Mouse (Mus musculus): Measurements from ENCODE around the gene Ap1g1.

Gene Ap1g1

GRCm38 (mm10) chr8:109780548-109780947 lies 2.2 kb downstream of the Ap1g1 start:
- DNase-seq (ENCODE audit: low read depth), result peak; percentile 15

- DNase-seq (ENCODE audit: low read depth), result no peak
These were observed 12.6 kb downstream of the Ap1g1 start for GRCm38 (mm10) chr8:109790938-109791337.

- no peak for DNase-seq (ENCODE audit: low read depth)
These were observed 16.8 kb downstream of the Ap1g1 start for GRCm38 (mm10) chr8:109795166-109795565.

GRCm38 (mm10) chr8:109798721-109799120 lies 20.4 kb downstream of the Ap1g1 start:
- DNase-seq (ENCODE audit: low read depth), result no peak

GRCm38 (mm10) chr8:109799245-109799644 lies 20.9 kb downstream of the Ap1g1 start:
- DNase-seq (ENCODE audit: low read depth), result no peak

GRCm38 (mm10) chr8:109800325-109800724 lies 22.0 kb downstream of the Ap1g1 start:
- DNase-seq (ENCODE audit: low read depth), result no peak

GRCm38 (mm10) chr8:109803211-109803610 lies 24.9 kb downstream of the Ap1g1 start:
- no peak for DNase-seq (ENCODE audit: low read depth)

GRCm38 (mm10) chr8:109803801-109804200 lies 25.4 kb downstream of the Ap1g1 start:
- DNase-seq (ENCODE audit: low read depth), result no peak

GRCm38 (mm10) chr8:109806522-109806921 lies 28.2 kb downstream of the Ap1g1 start:
- no peak for DNase-seq (ENCODE audit: low read depth)

GRCm38 (mm10) chr8:109807401-109808119 lies 29.2 kb downstream of the Ap1g1 start:
- DNase-seq (ENCODE audit: low read depth), result no peak

GRCm38 (mm10) chr8:109808120-109808447 lies 29.7 kb downstream of the Ap1g1 start:
- DNase-seq (ENCODE audit: low read depth), result no peak

GRCm38 (mm10) chr8:109810434-109810833 lies 32.1 kb downstream of the Ap1g1 start:
- DNase-seq (ENCODE audit: low read depth), result no peak

- DNase-seq (ENCODE audit: low read depth), result no peak
These were observed 36.9 kb downstream of the Ap1g1 start for GRCm38 (mm10) chr8:109815268-109815667.

GRCm38 (mm10) chr8:109817933-109818332 lies 39.6 kb downstream of the Ap1g1 start:
- no peak for DNase-seq (ENCODE audit: low read depth)

- DNase-seq (ENCODE audit: low read depth), result no peak
These were observed 45.2 kb downstream of the Ap1g1 start for GRCm38 (mm10) chr8:109823561-109823960.

GRCm38 (mm10) chr8:109839822-109840221 lies 61.5 kb downstream of the Ap1g1 start:
- DNase-seq (ENCODE audit: low read depth), result no peak

GRCm38 (mm10) chr8:109842468-109842867 lies 64.1 kb downstream of the Ap1g1 start:
- DNase-seq (ENCODE audit: low read depth), result no peak

GRCm38 (mm10) chr8:109847866-109848265 lies 69.5 kb downstream of the Ap1g1 start:
- no peak for DNase-seq (ENCODE audit: low read depth)

GRCm38 (mm10) chr8:109848981-109849380 lies 70.6 kb downstream of the Ap1g1 start:
- DNase-seq (ENCODE audit: low read depth), result no peak

GRCm38 (mm10) chr8:109853423-109853822 lies 75.1 kb downstream of the Ap1g1 start:
- DNase-seq (ENCODE audit: low read depth), result peak; percentile 90

- no peak for DNase-seq (ENCODE audit: low read depth)
These were observed 76.2 kb downstream of the Ap1g1 start for GRCm38 (mm10) chr8:109854522-109854921.

GRCm38 (mm10) chr8:109855451-109855850 lies 77.1 kb downstream of the Ap1g1 start:
- DNase-seq (ENCODE audit: low read depth), result no peak

GRCm38 (mm10) chr8:109863398-109863797 lies 85.0 kb downstream of the Ap1g1 start:
- DNase-seq (ENCODE audit: low read depth), result peak; percentile 79

- no peak for DNase-seq (ENCODE audit: low read depth)
These were observed 86.4 kb downstream of the Ap1g1 start for GRCm38 (mm10) chr8:109864798-109865197.

Measured in induced T-regulatory cell, adult 2 months (primary cell).